Mouse (Mus musculus): ENCODE data around the gene Myh14. TPM values are rescaled to one million over a fixed set of nuclear protein-coding genes. Genes with fewer than 3 reads are reported as not detected.

The Myh14 gene
- polyA plus RNA-seq, 1 experiment from 2014 or later, result 1.5 TPM

DNA sequence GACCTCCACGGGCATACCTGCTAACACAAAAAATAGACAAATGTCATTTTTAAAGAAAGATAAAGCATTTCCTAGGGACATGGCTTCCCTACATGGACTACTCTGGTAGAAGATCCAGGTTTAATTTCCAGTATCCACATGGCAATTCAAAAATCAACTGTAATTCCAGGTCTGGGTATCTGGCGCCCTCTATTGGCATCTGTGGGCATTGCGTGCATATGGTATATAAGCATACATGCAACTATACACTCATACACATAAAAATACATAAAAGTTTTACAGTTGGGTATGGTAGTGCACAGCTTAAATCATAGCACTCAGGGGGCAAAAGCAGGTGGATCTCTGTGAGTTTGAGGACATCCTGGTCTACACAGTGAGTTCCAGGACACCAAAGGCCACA lies 33.7 kb upstream of the Myh14 start:
- no peak overlapping the region for H3K4me3 ChIP-seq (ENCODE audit: low read depth, low read length)
- no peaks in the 10 kb centered on the region for H3K36me3 ChIP-seq (replicated peaks; ENCODE audit: insufficient read depth, low read length)
- no peak overlapping the region for H3K4me2 ChIP-seq (ENCODE audit: low read depth, low read length)
- H3K27me3 ChIP-seq (ENCODE audit: insufficient read depth, low read length), result no peaks in the 10 kb centered on the region; the same call in 1 of the 2 replicates
- H3K4me1 ChIP-seq (ENCODE audit: insufficient read depth), result no peaks in the 10 kb centered on the region
- H3K9me3 ChIP-seq (ENCODE audit: low read length), result no peaks in the 10 kb centered on the region
- no peak for TF ChIP-seq EP300 (IDR thresholded peaks at IDR 0.05; ENCODE audit: low read depth)
- peak; percentile 71 for TF ChIP-seq CTCF (IDR thresholded peaks at IDR 0.05; ENCODE audit: low read depth)
- DNase-seq, result peak; percentile 48
- ATAC-seq, result no peak
- 57% methylated on average over 3 of the region's 3 CpGs for WGBS (ENCODE audit: insufficient replicate concordance)
- no peak overlapping the region for H3K9ac ChIP-seq (replicated peaks)
- no peak overlapping the region for H3K27ac ChIP-seq (ENCODE audit: low read depth)

DNA sequence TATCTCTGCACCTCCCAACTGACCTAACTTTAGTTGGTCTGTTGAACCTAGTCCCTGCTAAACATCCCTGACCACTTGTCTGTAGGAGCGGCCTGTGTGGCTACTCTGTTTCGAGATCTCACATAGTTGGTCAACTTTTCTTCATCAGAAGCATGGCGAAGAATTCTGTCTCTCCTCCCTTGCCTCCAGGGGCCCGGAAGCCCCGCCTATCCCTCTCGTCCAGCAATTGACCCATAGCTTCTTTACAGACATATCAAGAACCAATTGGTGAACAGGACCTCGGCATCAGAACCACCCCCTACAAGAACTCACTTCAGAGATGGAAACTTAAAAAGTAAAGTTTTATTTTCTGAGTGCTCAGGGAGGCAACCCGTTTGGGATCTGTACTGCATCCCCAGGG lies 32.3 kb upstream of the Myh14 start:
- DNase-seq, result no peak
- ATAC-seq, result no peak
- no peak overlapping the region for H3K27ac ChIP-seq (ENCODE audit: low read depth)
- H3K36me3 ChIP-seq (replicated peaks; ENCODE audit: insufficient read depth, low read length), result no peaks in the 10 kb centered on the region
- 67% methylated on average over 8 of the region's 8 CpGs for WGBS (ENCODE audit: insufficient replicate concordance)
- no peaks in the 10 kb centered on the region for H3K9me3 ChIP-seq (ENCODE audit: low read length)
- no peak overlapping the region for H3K9ac ChIP-seq (replicated peaks)
- no peak overlapping the region for H3K4me3 ChIP-seq (ENCODE audit: low read depth, low read length)
- H3K4me2 ChIP-seq (ENCODE audit: low read depth, low read length), result no peak overlapping the region
- TF ChIP-seq CTCF (IDR thresholded peaks at IDR 0.05; ENCODE audit: low read depth), result no peak
- TF ChIP-seq EP300 (IDR thresholded peaks at IDR 0.05; ENCODE audit: low read depth), result no peak
- no peaks in the 10 kb centered on the region for H3K4me1 ChIP-seq (ENCODE audit: insufficient read depth)
- no peaks in the 10 kb centered on the region; the same call in 1 of the 2 replicates for H3K27me3 ChIP-seq (ENCODE audit: insufficient read depth, low read length)

DNA sequence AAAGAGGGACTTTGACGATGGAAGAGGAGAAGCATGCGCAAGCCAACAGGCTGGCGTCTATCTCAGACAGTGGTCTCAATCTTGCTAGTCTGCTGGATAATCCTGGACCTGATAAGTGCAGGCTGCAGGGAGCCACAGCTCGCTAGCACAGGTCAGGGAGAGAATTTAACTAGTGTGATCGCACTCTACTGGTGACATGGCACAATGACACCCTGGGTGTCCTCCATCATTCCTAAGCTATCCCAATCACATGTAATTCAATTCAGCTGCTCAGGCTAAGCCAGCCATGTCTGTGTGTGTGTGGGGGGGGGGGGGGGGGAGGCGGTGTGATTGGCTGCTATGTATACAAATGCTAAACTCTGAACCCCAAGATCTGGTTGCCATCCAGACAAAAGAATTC lies 31.3 kb upstream of the Myh14 start:
- peak; percentile 28 for DNase-seq
- no peak overlapping the region for H3K4me3 ChIP-seq (ENCODE audit: low read depth, low read length)
- WGBS (ENCODE audit: insufficient replicate concordance), result 19% methylated on average over 5 of the region's 6 CpGs
- no peak for ATAC-seq
- H3K9ac ChIP-seq (replicated peaks), result no peak overlapping the region
- H3K36me3 ChIP-seq (replicated peaks; ENCODE audit: insufficient read depth, low read length), result no peaks in the 10 kb centered on the region
- TF ChIP-seq EP300 (IDR thresholded peaks at IDR 0.05; ENCODE audit: low read depth) (no peak), CTCF (IDR thresholded peaks at IDR 0.05; ENCODE audit: low read depth) (peak; percentile 67)
- H3K9me3 ChIP-seq (ENCODE audit: low read length), result no peaks in the 10 kb centered on the region
- 0 out of 2 replicates have a peak, but pooled peaks cover under 1% of the 10 kb centered on the region for H3K4me1 ChIP-seq (ENCODE audit: insufficient read depth)
- H3K4me2 ChIP-seq (ENCODE audit: low read depth, low read length), result no peak overlapping the region
- H3K27me3 ChIP-seq (ENCODE audit: insufficient read depth, low read length), result no peaks in the 10 kb centered on the region; the same call in 1 of the 2 replicates
- H3K27ac ChIP-seq (ENCODE audit: low read depth), result no peak overlapping the region

DNA sequence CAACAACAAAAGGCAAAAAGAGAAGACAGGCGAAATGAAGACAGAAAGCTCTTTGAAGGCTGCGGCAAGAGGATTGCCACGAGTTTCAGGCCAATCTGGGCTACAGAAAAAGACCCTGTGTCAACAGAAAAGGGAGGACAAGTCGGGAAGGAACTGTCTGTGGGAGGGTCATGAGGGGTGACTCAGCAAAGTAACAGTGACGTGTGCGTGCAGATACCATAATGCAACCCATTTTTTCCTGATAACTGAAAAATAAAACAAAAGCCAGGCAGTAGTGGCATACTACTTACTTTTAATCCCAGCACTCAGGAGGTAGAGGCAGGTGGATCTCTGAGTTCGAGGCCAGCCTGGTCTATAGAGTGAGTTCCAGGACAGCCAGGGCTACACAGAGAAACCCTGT lies 27.3 kb upstream of the Myh14 start:
- no peaks in the 10 kb centered on the region; the same call in 1 of the 2 replicates for H3K27me3 ChIP-seq (ENCODE audit: insufficient read depth, low read length)
- H3K4me1 ChIP-seq (ENCODE audit: insufficient read depth), result 0 out of 2 replicates have a peak, but pooled peaks cover 3% of the 10 kb centered on the region
- WGBS (ENCODE audit: insufficient replicate concordance), result 34% methylated on average over 7 of the region's 7 CpGs
- no peaks in the 10 kb centered on the region for H3K36me3 ChIP-seq (replicated peaks; ENCODE audit: insufficient read depth, low read length)
- ATAC-seq, result no peak
- H3K9me3 ChIP-seq (ENCODE audit: low read length), result no peaks in the 10 kb centered on the region
- H3K4me2 ChIP-seq (ENCODE audit: low read depth, low read length), result no peak overlapping the region
- TF ChIP-seq CTCF (IDR thresholded peaks at IDR 0.05; ENCODE audit: low read depth) (no peak), EP300 (IDR thresholded peaks at IDR 0.05; ENCODE audit: low read depth) (no peak)
- no peak overlapping the region for H3K27ac ChIP-seq (ENCODE audit: low read depth)
- no peak overlapping the region for H3K9ac ChIP-seq (replicated peaks)
- H3K4me3 ChIP-seq (ENCODE audit: low read depth, low read length), result no peak overlapping the region
- no peak for DNase-seq

DNA sequence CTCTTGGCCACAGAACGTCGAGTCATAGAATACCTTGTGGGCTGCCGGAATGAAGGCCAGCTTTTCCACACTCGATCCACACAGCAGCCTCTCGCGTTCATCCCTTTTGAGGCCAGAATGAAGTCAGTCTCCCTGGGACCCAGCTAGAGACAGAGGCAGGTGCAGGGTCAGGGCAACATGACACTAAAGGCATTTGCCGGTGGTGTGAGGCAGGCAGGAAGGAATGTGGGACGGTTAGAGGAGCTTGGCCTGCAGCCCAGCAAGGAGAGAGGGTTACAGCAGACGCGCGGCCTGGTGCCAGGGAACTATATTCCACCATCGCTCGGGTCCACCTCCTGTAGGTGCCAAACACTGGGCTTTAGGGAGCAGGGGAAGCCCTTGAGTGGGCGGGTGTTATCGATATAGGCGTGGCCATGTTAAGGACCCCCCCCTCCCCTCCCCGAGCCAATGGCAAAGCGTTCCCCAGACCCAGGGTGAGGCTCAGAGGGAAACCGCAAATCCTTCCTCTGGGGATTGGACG lies 26.6 kb upstream of the Myh14 start:
- no peaks in the 10 kb centered on the region for H3K9me3 ChIP-seq (ENCODE audit: low read length)
- no peak overlapping the region for H3K4me2 ChIP-seq (ENCODE audit: low read depth, low read length)
- no peak overlapping the region for H3K27ac ChIP-seq (ENCODE audit: low read depth)
- H3K4me3 ChIP-seq (ENCODE audit: low read depth, low read length), result no peak overlapping the region
- WGBS (ENCODE audit: insufficient replicate concordance), result 16% methylated on average over 20 of the region's 20 CpGs
- H3K27me3 ChIP-seq (ENCODE audit: insufficient read depth, low read length), result no peaks in the 10 kb centered on the region; the same call in 1 of the 2 replicates
- ATAC-seq (peak; percentile 75), DNase-seq (peak; percentile 62)
- no peak for TF ChIP-seq EP300 (IDR thresholded peaks at IDR 0.05; ENCODE audit: low read depth)
- TF ChIP-seq CTCF (IDR thresholded peaks at IDR 0.05; ENCODE audit: low read depth), result no peak
- 0 out of 2 replicates have a peak, but pooled peaks cover 3% of the 10 kb centered on the region for H3K4me1 ChIP-seq (ENCODE audit: insufficient read depth)
- no peaks in the 10 kb centered on the region for H3K36me3 ChIP-seq (replicated peaks; ENCODE audit: insufficient read depth, low read length)
- no peak overlapping the region for H3K9ac ChIP-seq (replicated peaks)

DNA sequence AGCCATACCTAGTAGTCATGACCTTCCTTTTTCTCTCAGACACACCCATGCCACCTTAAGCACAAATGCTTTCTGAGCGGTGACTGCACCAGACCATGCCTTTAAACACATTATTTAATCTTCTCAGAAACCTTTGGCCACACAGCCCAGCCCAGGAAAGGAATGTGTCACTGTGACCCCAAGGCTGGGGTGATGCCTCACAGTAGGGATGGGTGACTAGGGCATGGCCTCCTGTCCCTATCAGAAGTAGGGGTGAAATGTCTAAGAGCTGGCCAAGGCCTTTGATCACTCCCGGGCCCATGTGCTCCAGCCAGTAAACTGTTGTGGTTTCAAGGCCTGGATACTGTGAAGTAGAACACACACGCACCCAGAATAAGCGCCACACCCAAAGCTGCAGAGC lies 24.6 kb upstream of the Myh14 start:
- 68% methylated on average over 4 of the region's 4 CpGs for WGBS (ENCODE audit: insufficient replicate concordance)
- Histone ChIP-seq H3K4me3 (ENCODE audit: low read depth, low read length) (no peak overlapping the region), H3K4me1 (ENCODE audit: insufficient read depth) (0 out of 2 replicates have a peak, but pooled peaks cover 3% of the 10 kb centered on the region), H3K27me3 (ENCODE audit: insufficient read depth, low read length) (no peaks in the 10 kb centered on the region), H3K27ac (ENCODE audit: low read depth) (no peak overlapping the region), H3K36me3 (replicated peaks; ENCODE audit: insufficient read depth, low read length) (no peaks in the 10 kb centered on the region), H3K9me3 (ENCODE audit: low read length) (no peaks in the 10 kb centered on the region), H3K9ac (replicated peaks) (no peak overlapping the region), H3K4me2 (ENCODE audit: low read depth, low read length) (no peak overlapping the region)
- TF ChIP-seq EP300 (IDR thresholded peaks at IDR 0.05; ENCODE audit: low read depth) (no peak), CTCF (IDR thresholded peaks at IDR 0.05; ENCODE audit: low read depth) (no peak)
- ATAC-seq, result no peak
- no peak for DNase-seq
